Mouse (Mus musculus) left cerebral cortex, postnatal 25 days (tissue): ENCODE measurements around the gene Eif4a1. TPM values are rescaled to one million over a fixed set of nuclear protein-coding genes. Genes with fewer than 3 reads are reported as not detected.
A peak's percentile ranks its signal among the peaks of the same experiment; 100 is the strongest.
"Not testable (repeated sequence)": the region's sequence is repeated elsewhere in the genome, so short reads cannot be mapped to it uniquely, and the experiment has no call there.

Experiments
- DNase-seq, 2 experiments: peaks; one replicate each; pipeline ENCODE4 v3.0.0; 2022; ENCODE audit warnings: low spot score in 2 of 2, mixed read lengths in 1 of 2
- intact Hi-C: fragments of 180-260 bp; cut with DNase I; formaldehyde crosslinking; loops from one replicate; pipeline ENCODE4 v1.15.1; 2025
- total RNA-seq, 2 experiments: library from RNA; stranded (reverse); gene quantifications; 2 replicates each; pipeline ENCODE4 v1.2.3; 2021

Eif4a1 gene
- total RNA-seq, 2 experiments from 2014 or later = 323 to 328 TPM

GRCm38 (mm10) chr11:69703381-69703780 lies 31.2 kb upstream of the Eif4a1 start:
- intact Hi-C loops, DNase-seq: not testable (repeated sequence)

- intact Hi-C loops, DNase-seq: not testable (repeated sequence)
Observed at GRCm38 (mm10) chr11:69702886-69703285, 30.7 kb upstream of the Eif4a1 start.

- intact Hi-C loops = no loop called here
- DNase-seq = no peak
Observed at GRCm38 (mm10) chr11:69699595-69699994, 27.4 kb upstream of the Eif4a1 start.

- intact Hi-C loops = no loop called here
- DNase-seq = no peak
Observed at GRCm38 (mm10) chr11:69698574-69698973, 26.4 kb upstream of the Eif4a1 start.

- DNase-seq = no peak
- intact Hi-C loops = no loop called here
Observed at GRCm38 (mm10) chr11:69697396-69697795, 25.2 kb upstream of the Eif4a1 start.

- peak; percentile 23 to 49 for DNase-seq
- intact Hi-C loops = no loop called here
Observed at GRCm38 (mm10) chr11:69695361-69696181, 23.3 kb upstream of the Eif4a1 start, which contains the start of the genes Tnfsf12 and Tnfsfm13. Gene Tnfsf12, minus strand, starts transcription at chr11:69695849. Gene Tnfsfm13, minus strand, starts transcription at chr11:69696098.

GRCm38 (mm10) chr11:69695046-69695360 lies 22.8 kb upstream of the Eif4a1 start:
- intact Hi-C loops = no loop called here

GRCm38 (mm10) chr11:69693421-69693965 lies 21.3 kb upstream of the Eif4a1 start:
- no peak for DNase-seq
- intact Hi-C loops = no loop called here

More at GRCm38 (mm10) chr11:69695046-69695360, 22.8 kb upstream of the Eif4a1 start:
- peak in 1 of 2 experiments; percentile 77 for DNase-seq

- no peak for DNase-seq
- intact Hi-C loops = no loop called here
Observed at GRCm38 (mm10) chr11:69692863-69693262, 20.6 kb upstream of the Eif4a1 start.

- intact Hi-C loops = no loop called here
- no peak for DNase-seq
Observed at GRCm38 (mm10) chr11:69692196-69692811, 20.1 kb upstream of the Eif4a1 start.

- DNase-seq = no peak
Observed at GRCm38 (mm10) chr11:69689891-69690290, 17.7 kb upstream of the Eif4a1 start.

GRCm38 (mm10) chr11:69687061-69687460 lies 14.8 kb upstream of the Eif4a1 start:
- no peak for DNase-seq
- intact Hi-C loops = no loop called here

More at GRCm38 (mm10) chr11:69689891-69690290, 17.7 kb upstream of the Eif4a1 start:
- intact Hi-C loops = no loop called here

- intact Hi-C loops = no loop called here
- DNase-seq = no peak
Observed at GRCm38 (mm10) chr11:69686377-69686776, 14.2 kb upstream of the Eif4a1 start.

GRCm38 (mm10) chr11:69685526-69686148 lies 13.4 kb upstream of the Eif4a1 start, which contains the start of gene Tnfsf13:
Gene Tnfsf13, minus strand, starts transcription at chr11:69685784.
- peak; percentile 50 to 70 for DNase-seq
- intact Hi-C loops = no loop called here

- DNase-seq = no peak
- intact Hi-C loops = loop anchor here (5.0 kb wide), 2 partner anchors 192 to 237 kb away; partner anchors contain the start of genes Eif5a and Tmem95
Observed at GRCm38 (mm10) chr11:69684936-69685335, 12.7 kb upstream of the Eif4a1 start.

- intact Hi-C loops = loop anchor here (5.0 kb wide), 2 partner anchors 193 to 238 kb away; partner anchors contain the start of genes Eif5a and Tmem95
- no peak for DNase-seq
Observed at GRCm38 (mm10) chr11:69684128-69684745, 12.0 kb upstream of the Eif4a1 start.

- intact Hi-C loops = loop anchor here (2.0 to 5.0 kb wide), 3 partner anchors 149 to 239 kb away; partner anchors contain the start of genes Eif5a and Tmem95
- no peak for DNase-seq
Observed at GRCm38 (mm10) chr11:69683576-69683975, 11.4 kb upstream of the Eif4a1 start.

GRCm38 (mm10) chr11:69682840-69683533 lies 10.8 kb upstream of the Eif4a1 start:
- peak; percentile 85 to 91 for DNase-seq
- intact Hi-C loops = loop anchor here (1.0 to 5.0 kb wide), 4 partner anchors 75 to 239 kb away; partner anchors contain the start of genes Eif5a, Polr2a and Tmem95
